Mouse (Mus musculus): Measurements from ENCODE around the gene Ndufb10. TPM values are rescaled to one million over a fixed set of nuclear protein-coding genes. Genes with fewer than 3 reads are reported as not detected.

Gene Ndufb10
- 263 TPM for polyA plus RNA-seq (2014; fragmentation: Illumina TruSeq; extraction: RNeasy Lipid Tissue Mini Kit (QIAGEN cat#74804); ENCODE audit: insufficient read depth, low read depth, low replicate concordance)

DNA sequence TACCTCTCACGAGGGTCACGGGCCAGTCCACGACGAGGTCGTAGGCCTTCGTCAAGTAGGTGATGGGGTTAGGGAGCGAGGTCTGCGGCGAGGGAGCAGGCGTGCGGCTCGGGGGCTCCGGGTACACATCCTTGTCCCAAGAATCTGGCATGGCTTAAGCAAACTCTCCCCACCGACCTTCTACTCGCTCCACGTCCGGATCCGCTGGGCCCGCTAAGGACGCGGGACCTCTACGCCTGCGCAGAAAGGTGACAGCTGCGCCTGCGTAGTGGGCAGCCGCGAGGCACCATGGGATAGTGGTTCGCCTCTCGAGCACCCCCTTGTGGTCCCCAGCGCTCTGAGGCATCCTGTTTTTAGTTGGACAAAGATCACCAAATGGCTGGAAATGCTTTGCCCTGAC lies at the start of gene Ndufb10:
Gene Ndufb10 (minus strand): TSS at position 295 of the 400 bp plus-strand sequence.

GRCm38 (mm10) chr17:24752415-24753394 lies 28.4 kb upstream of the Ndufb10 start, which contains the start of gene Hs3st6:
TSS of gene Hs3st6 (plus strand) at chr17:24752988.

DNA sequence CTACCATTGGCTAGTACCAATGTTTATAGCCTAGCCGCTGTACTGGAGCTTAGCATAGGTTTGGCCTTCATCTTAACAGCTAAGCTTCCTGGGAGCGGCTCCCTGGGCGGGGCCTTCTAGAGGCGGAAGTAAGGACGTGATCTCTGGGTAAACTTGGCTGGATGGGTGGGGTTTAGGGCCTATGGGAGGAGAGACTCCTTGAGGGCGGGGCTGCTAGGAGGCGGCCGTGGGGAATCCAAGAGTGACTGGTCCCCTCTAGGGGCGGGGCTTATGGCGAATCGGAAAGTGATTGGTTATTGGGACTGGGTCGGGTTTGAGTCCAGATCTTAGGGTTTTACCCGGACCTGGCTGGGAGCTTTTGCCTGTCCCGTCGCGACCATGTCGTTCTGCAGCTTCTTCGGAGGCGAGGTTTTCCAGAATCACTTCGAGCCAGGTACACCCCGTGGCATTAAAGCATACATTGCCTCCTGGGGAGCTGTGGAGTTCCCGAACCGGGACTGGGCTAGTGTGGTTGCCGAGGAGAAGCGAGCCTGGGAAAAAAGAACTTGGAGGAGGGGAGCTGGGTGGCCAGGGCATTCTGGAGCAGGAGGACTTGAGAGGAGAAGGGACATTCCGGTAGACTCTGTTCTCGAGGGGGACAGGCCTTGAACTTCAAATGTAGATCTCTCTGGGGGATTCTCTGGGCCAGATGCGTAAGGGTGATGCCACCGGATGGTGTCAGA lies 12.2 kb upstream of the Ndufb10 start, which contains the start of gene Msrb1:
Gene Msrb1 (plus strand): TSS at position 313 of the 722 bp plus-strand sequence.

GRCm38 (mm10) chr17:24727618-24728017 lies 3.3 kb upstream of the Ndufb10 start, which contains the start of gene Rpl3l:
TSS of gene Rpl3l (plus strand) at chr17:24727820.

DNA sequence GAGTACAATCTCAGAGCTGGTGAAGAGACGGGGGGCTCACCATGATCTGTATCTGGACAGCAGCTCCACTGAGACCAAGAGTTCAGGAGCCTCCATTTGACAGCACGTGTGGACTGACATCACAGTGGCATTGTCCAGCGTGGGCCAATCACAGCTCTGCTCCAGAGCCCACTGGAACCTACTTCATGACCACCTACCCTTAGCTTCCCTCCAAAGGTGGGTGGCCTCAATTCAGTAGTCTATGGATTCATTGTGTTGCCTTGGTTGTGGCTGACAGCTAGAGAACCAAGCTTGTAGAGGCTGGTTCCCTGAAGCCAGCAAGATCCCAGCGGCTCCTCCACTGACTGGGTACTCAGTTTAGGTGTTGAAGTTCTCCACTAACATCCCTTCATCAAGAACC lies 6.3 kb downstream of the Ndufb10 start, which contains the start of the genes Rnf151 and Rps2:
Gene Rnf151 (minus strand): TSS at position 121 of the 400 bp plus-strand sequence.
Gene Rps2 (plus strand): TSS at position 174 of the 400 bp plus-strand sequence.

GRCm38 (mm10) chr17:24706982-24707800 lies 17.1 kb downstream of the Ndufb10 start, which contains the start of gene Tbl3:
TSS of gene Tbl3 (minus strand) at chr17:24707660.

GRCm38 (mm10) chr17:24696011-24696697 lies 28.1 kb downstream of the Ndufb10 start, which contains the start of the genes Gfer and Noxo1:
TSS of gene Gfer (minus strand) at chr17:24696156.
TSS of gene Noxo1 (plus strand) at chr17:24696234.

GRCm38 (mm10) chr17:24689251-24690081 lies 34.8 kb downstream of the Ndufb10 start, which contains the start of gene Syngr3:
TSS of gene Syngr3 (minus strand) at chr17:24689955.

Other genes starting within 250 kb of the Ndufb10 start
- gene Mlst8, start 245.4 kb downstream of the Ndufb10 start, polyA plus RNA-seq (2014; fragmentation: Illumina TruSeq; extraction: RNeasy Lipid Tissue Mini Kit (QIAGEN cat#74804); ENCODE audit: insufficient read depth, low read depth, low replicate concordance), result 8.3 TPM
- 0.34 TPM for gene Caskin1, start 235.9 kb downstream of the Ndufb10 start, polyA plus RNA-seq (2014; fragmentation: Illumina TruSeq; extraction: RNeasy Lipid Tissue Mini Kit (QIAGEN cat#74804); ENCODE audit: insufficient read depth, low read depth, low replicate concordance)
- 59.5 TPM for gene Traf7, start 196.5 kb downstream of the Ndufb10 start, polyA plus RNA-seq (2014; fragmentation: Illumina TruSeq; extraction: RNeasy Lipid Tissue Mini Kit (QIAGEN cat#74804); ENCODE audit: insufficient read depth, low read depth, low replicate concordance)
- 0.42 TPM for gene Rab26, start 190.3 kb downstream of the Ndufb10 start, polyA plus RNA-seq (2014; fragmentation: Illumina TruSeq; extraction: RNeasy Lipid Tissue Mini Kit (QIAGEN cat#74804); ENCODE audit: insufficient read depth, low read depth, low replicate concordance)
- 28.6 TPM for gene Pkd1, start 174.6 kb downstream of the Ndufb10 start, polyA plus RNA-seq (2014; fragmentation: Illumina TruSeq; extraction: RNeasy Lipid Tissue Mini Kit (QIAGEN cat#74804); ENCODE audit: insufficient read depth, low read depth, low replicate concordance)
- gene Tsc2, start 91.8 kb downstream of the Ndufb10 start, polyA plus RNA-seq (2014; fragmentation: Illumina TruSeq; extraction: RNeasy Lipid Tissue Mini Kit (QIAGEN cat#74804); ENCODE audit: insufficient read depth, low read depth, low replicate concordance), result 60.0 TPM
- gene Nthl1, start 91.8 kb downstream of the Ndufb10 start, polyA plus RNA-seq (2014; fragmentation: Illumina TruSeq; extraction: RNeasy Lipid Tissue Mini Kit (QIAGEN cat#74804); ENCODE audit: insufficient read depth, low read depth, low replicate concordance), result 10.0 TPM
- 287 TPM for gene Slc9a3r2, start 74.2 kb downstream of the Ndufb10 start, polyA plus RNA-seq (2014; fragmentation: Illumina TruSeq; extraction: RNeasy Lipid Tissue Mini Kit (QIAGEN cat#74804); ENCODE audit: insufficient read depth, low read depth, low replicate concordance)
- gene Npw, start 66.0 kb downstream of the Ndufb10 start, polyA plus RNA-seq (2014; fragmentation: Illumina TruSeq; extraction: RNeasy Lipid Tissue Mini Kit (QIAGEN cat#74804); ENCODE audit: insufficient read depth, low read depth, low replicate concordance), result 29.8 TPM
- gene Zfp598, start 54.8 kb downstream of the Ndufb10 start, polyA plus RNA-seq (2014; fragmentation: Illumina TruSeq; extraction: RNeasy Lipid Tissue Mini Kit (QIAGEN cat#74804); ENCODE audit: insufficient read depth, low read depth, low replicate concordance), result 17.1 TPM
- gene Syngr3, start 34.5 kb downstream of the Ndufb10 start, polyA plus RNA-seq (2014; fragmentation: Illumina TruSeq; extraction: RNeasy Lipid Tissue Mini Kit (QIAGEN cat#74804); ENCODE audit: insufficient read depth, low read depth, low replicate concordance), result 0.15 TPM
- 16.3 TPM for gene Gfer, start 28.3 kb downstream of the Ndufb10 start, polyA plus RNA-seq (2014; fragmentation: Illumina TruSeq; extraction: RNeasy Lipid Tissue Mini Kit (QIAGEN cat#74804); ENCODE audit: insufficient read depth, low read depth, low replicate concordance)
- gene Noxo1, start 28.2 kb downstream of the Ndufb10 start, polyA plus RNA-seq (2014; fragmentation: Illumina TruSeq; extraction: RNeasy Lipid Tissue Mini Kit (QIAGEN cat#74804); ENCODE audit: insufficient read depth, low read depth, low replicate concordance), result 5.1 TPM
- 18.7 TPM for gene Tbl3, start 16.8 kb downstream of the Ndufb10 start, polyA plus RNA-seq (2014; fragmentation: Illumina TruSeq; extraction: RNeasy Lipid Tissue Mini Kit (QIAGEN cat#74804); ENCODE audit: insufficient read depth, low read depth, low replicate concordance)
- gene Rnf151, start 6.4 kb downstream of the Ndufb10 start, polyA plus RNA-seq (2014; fragmentation: Illumina TruSeq; extraction: RNeasy Lipid Tissue Mini Kit (QIAGEN cat#74804); ENCODE audit: insufficient read depth, low read depth, low replicate concordance), result not detected
- 1,101 TPM for gene Rps2, start 6.4 kb downstream of the Ndufb10 start, polyA plus RNA-seq (2014; fragmentation: Illumina TruSeq; extraction: RNeasy Lipid Tissue Mini Kit (QIAGEN cat#74804); ENCODE audit: insufficient read depth, low read depth, low replicate concordance)
- 1.8 TPM for gene Rpl3l, start 3.3 kb upstream of the Ndufb10 start, polyA plus RNA-seq (2014; fragmentation: Illumina TruSeq; extraction: RNeasy Lipid Tissue Mini Kit (QIAGEN cat#74804); ENCODE audit: insufficient read depth, low read depth, low replicate concordance)
- 138 TPM for gene Msrb1, start 12.2 kb upstream of the Ndufb10 start, polyA plus RNA-seq (2014; fragmentation: Illumina TruSeq; extraction: RNeasy Lipid Tissue Mini Kit (QIAGEN cat#74804); ENCODE audit: insufficient read depth, low read depth, low replicate concordance)
- gene Hs3st6, start 28.5 kb upstream of the Ndufb10 start, polyA plus RNA-seq (2014; fragmentation: Illumina TruSeq; extraction: RNeasy Lipid Tissue Mini Kit (QIAGEN cat#74804); ENCODE audit: insufficient read depth, low read depth, low replicate concordance), result 4.0 TPM
- gene Meiob, start 79.8 kb upstream of the Ndufb10 start, polyA plus RNA-seq (2014; fragmentation: Illumina TruSeq; extraction: RNeasy Lipid Tissue Mini Kit (QIAGEN cat#74804); ENCODE audit: insufficient read depth, low read depth, low replicate concordance), result not detected
- 45.6 TPM for gene Hagh, start 115.7 kb upstream of the Ndufb10 start, polyA plus RNA-seq (2014; fragmentation: Illumina TruSeq; extraction: RNeasy Lipid Tissue Mini Kit (QIAGEN cat#74804); ENCODE audit: insufficient read depth, low read depth, low replicate concordance)
- gene Fahd1, start 125.9 kb upstream of the Ndufb10 start, polyA plus RNA-seq (2014; fragmentation: Illumina TruSeq; extraction: RNeasy Lipid Tissue Mini Kit (QIAGEN cat#74804); ENCODE audit: insufficient read depth, low read depth, low replicate concordance), result 9.0 TPM
- gene Igfals, start 141.5 kb upstream of the Ndufb10 start, polyA plus RNA-seq (2014; fragmentation: Illumina TruSeq; extraction: RNeasy Lipid Tissue Mini Kit (QIAGEN cat#74804); ENCODE audit: insufficient read depth, low read depth, low replicate concordance), result 1.3 TPM
- gene Nubp2, start 161.9 kb upstream of the Ndufb10 start, polyA plus RNA-seq (2014; fragmentation: Illumina TruSeq; extraction: RNeasy Lipid Tissue Mini Kit (QIAGEN cat#74804); ENCODE audit: insufficient read depth, low read depth, low replicate concordance), result 28.8 TPM
- gene Spsb3, start 162.2 kb upstream of the Ndufb10 start, polyA plus RNA-seq (2014; fragmentation: Illumina TruSeq; extraction: RNeasy Lipid Tissue Mini Kit (QIAGEN cat#74804); ENCODE audit: insufficient read depth, low read depth, low replicate concordance), result 25.7 TPM
- 8.2 TPM for gene Eme2, start 170.6 kb upstream of the Ndufb10 start, polyA plus RNA-seq (2014; fragmentation: Illumina TruSeq; extraction: RNeasy Lipid Tissue Mini Kit (QIAGEN cat#74804); ENCODE audit: insufficient read depth, low read depth, low replicate concordance)
- 47.3 TPM for gene Mrps34, start 170.6 kb upstream of the Ndufb10 start, polyA plus RNA-seq (2014; fragmentation: Illumina TruSeq; extraction: RNeasy Lipid Tissue Mini Kit (QIAGEN cat#74804); ENCODE audit: insufficient read depth, low read depth, low replicate concordance)
- 65.8 TPM for gene Nme3, start 172.0 kb upstream of the Ndufb10 start, polyA plus RNA-seq (2014; fragmentation: Illumina TruSeq; extraction: RNeasy Lipid Tissue Mini Kit (QIAGEN cat#74804); ENCODE audit: insufficient read depth, low read depth, low replicate concordance)
- gene Mapk8ip3, start 212.5 kb upstream of the Ndufb10 start, polyA plus RNA-seq (2014; fragmentation: Illumina TruSeq; extraction: RNeasy Lipid Tissue Mini Kit (QIAGEN cat#74804); ENCODE audit: insufficient read depth, low read depth, low replicate concordance), result 16.0 TPM
- 12.6 TPM for gene Jpt2, start 236.2 kb upstream of the Ndufb10 start, polyA plus RNA-seq (2014; fragmentation: Illumina TruSeq; extraction: RNeasy Lipid Tissue Mini Kit (QIAGEN cat#74804); ENCODE audit: insufficient read depth, low read depth, low replicate concordance)

Data from lung, adult 10 weeks (tissue).